Mouse (Mus musculus): ENCODE results near the gene Slc22a19.
"Not testable (repeated sequence)": the region's sequence is repeated elsewhere in the genome, so short reads cannot be mapped to it uniquely, and the experiment has no call there.

Gene Slc22a19

DNA sequence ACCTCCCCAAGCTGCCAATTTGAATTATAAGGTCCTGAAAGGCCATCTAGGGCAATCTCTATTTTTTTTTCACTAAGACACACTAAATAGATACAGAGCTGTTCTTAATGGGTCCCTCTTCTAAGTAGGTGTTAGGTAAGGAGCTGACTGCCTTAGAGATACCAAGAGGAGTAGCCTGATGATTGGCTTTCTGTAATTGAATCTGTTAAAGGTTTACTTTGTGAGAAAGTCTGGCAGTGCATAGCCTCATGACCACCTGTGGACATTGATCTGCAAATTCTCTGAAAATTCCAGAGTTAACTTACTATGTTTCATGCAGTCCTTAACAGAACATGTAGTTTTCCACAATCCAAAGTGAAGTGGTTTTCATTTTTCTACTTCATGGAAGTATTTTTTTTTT lies at the start of gene Slc22a19:
Slc22a19 (minus strand) TSS at position 163 of the 400 bp plus-strand sequence.
- no peak for DNase-seq

DNA sequence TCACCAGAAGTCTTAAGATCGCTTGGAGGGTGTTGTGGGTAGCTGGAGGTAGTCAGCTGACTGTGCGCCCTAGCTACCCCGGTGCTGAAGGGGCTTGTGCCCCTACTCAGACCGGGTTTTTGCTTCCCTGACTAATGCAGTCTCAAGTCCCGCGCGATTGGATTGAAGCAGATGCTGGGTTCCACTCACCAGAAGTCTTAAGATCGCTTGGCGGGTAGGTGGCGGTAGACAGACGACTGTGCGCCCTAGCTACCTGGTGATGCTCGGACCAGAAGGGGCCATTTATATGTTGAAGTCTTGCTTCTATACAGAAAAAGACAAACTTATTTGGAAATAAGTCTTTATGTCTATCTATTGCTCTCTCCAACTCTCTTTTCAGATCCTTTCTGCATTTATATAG lies 42.3 kb upstream of the Slc22a19 start:
- not testable (repeated sequence) for DNase-seq

DNA sequence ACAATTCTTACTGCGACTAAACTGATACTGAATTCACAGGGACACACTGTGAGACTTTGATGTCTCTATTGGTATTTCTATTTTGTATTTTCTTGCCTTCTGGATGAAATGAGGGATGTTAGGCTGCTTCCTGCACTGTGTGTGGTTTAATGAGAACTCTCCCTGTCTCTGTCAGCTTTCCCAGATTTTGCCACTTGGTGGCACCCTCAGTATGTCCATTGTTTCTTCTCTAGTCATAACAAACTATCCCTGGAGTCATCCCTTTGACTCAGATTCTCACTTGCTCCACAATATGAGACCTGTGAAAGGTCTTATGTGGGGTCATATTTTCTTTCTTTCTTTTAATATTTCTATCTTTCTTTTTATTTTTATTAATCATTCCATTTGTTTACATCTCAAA lies 18.4 kb upstream of the Slc22a19 start:
- DNase-seq, result no peak

DNA sequence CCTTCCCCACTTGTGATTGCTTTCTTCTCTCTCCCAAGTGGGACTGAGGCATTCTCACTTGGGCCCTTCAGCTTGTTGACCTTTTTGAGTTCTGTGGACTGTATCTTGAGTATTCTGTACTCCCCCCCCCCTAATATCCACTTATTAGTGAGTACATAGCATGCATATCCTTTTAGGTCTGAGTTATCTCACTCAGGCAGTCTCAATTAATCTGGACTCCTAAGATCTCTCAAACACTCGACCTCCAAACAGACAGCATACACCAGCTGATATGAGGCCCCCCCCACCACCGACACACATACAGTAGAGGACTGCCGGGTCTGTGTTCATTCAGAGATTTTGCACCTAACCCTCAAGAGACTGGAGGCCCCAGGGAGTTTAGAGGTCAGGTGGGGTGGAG lies 18.0 kb downstream of the Slc22a19 start:
- DNase-seq, result not testable (repeated sequence)

DNA sequence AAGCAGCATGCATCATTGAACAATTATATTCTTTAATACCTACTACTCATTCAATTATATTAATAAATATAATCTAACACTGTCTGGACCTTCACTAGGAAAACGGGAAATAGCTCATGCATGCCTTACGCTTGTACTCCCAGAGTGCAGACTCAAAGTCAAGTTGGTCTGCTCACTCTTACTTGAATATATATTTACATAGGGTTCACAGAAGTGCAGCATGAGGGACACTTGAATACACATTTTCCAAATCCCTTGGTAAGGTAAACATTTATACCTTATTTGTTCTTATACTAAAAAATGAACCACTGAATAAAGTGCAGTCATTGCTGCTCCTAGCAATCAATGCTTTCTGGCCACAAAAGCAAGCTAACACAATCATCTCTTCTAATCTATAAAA lies 19.9 kb downstream of the Slc22a19 start:
- no peak for DNase-seq

DNA sequence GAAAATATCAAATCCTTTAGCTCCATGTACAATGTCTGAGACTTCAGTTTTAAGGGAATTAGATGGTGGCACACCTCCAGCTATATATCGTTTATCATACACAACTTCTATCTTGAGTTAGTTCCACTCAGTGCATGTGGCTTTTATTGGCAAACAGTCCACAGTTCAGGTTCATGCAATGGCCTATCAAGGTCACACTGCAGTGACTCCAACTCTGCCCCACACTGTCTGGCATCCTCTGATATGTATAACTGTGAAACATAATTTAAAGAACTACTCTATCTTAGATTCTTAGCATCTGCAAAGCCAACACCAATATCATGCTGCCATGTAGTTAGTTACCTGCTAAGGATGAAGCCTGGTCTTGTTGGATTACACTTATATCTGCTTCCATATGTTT lies 23.1 kb downstream of the Slc22a19 start:
- DNase-seq, result no peak

DNA sequence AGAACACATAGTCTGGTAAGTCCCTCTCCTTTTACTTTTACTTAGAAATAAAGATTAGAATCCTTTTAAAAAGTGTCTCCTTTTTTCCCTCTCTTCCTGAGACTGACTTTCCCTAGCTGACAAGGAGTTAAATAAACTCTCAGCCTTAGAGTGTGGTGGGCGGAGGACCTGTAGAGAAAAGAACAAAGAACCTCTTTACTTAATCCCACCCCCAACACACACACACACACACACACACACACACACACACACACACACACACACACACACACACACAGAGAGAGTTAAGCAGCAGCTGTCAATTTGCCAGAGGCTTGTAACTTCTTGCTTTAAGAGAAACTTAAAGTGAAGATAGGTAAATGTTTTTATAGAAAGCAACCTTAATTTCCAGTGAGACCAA lies 39.1 kb downstream of the Slc22a19 start:
- no peak for DNase-seq

DNA sequence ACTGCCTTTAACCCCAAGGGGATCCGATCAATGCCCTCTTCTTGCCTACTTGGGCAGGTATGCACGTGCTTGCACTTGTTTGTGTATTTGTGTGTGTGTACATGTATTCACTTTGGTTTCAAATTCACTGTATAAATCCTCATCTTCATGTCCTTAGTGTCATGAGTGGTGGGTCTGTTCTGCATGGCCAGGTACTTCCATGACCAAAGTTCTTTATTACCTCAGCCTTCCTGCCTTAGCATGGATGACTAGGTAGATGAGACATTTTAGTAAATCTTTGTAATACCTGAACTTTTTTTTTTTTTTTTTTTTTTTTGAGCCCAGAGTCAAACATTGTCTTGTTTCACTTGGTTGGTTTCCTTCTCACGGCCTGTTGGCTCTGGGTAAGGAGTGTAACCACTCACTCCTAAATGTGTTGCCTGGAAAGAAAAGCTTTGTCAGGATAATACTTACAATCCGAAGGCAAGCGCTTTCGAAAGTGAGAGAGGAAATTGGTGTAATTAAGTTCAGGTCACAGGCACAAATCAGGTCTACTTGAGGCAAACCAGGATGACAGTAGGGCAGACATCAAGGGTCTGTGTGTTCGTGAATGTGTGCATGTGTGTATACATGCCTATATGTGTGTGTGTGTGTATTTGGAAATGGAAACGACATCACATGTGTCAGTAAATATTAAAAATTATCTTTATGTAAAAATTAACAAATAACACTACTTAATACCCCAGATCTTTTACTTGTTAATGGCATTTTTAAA lies 62.0 kb downstream of the Slc22a19 start:
- no peak for DNase-seq

DNA sequence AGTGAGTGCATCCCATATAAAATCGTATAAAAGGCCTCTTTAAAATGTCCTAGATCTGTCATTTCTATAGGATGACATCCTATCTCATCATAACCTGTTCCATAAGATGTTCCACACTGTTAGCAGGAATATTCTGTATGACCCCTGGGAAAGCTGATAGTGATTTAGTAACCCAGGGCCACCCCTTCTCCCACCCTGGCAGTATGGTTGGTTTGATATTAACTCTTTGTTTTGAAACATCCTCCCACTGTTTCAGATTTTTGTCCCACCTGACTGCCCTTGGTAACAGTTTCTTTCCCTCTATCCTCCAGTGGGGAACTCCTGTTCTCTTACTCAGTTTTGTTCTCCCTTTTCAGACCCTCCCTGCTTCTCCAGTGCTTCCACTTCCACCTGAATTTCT lies 77.3 kb downstream of the Slc22a19 start:
- DNase-seq, result no peak

DNA sequence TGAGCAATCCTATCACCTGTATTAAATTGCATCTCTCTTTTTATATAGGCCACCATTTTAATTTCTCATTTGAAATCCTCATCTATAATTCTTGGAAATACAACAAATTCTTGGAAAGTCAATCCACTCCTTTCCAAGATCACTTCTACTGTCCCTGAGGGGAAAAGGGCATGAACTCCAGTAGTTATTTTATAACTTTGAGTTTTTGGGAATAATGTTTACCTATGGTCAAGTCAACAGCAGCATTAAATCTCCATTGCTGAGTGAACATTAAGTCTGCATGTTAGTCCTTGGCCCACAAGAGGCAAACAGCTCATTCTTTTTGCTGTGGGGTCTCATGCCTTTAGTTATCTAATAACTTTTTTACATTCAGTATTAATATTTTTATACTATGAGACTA lies 78.1 kb downstream of the Slc22a19 start:
- no peak for DNase-seq

All from cerebellum, adult 9-10 months (tissue).